Comparison of ENCODE assay signal across 9 mouse cellular contexts in genomic region chr6:42692154-42692516, GRCm38 (mm10). TPM values are rescaled to one million over a fixed set of nuclear protein-coding genes. Genes with fewer than 3 reads are reported as not detected.
DNase-seq lines count a peak whose midpoint lies in the region; ATAC-seq lines count a peak whose summit lies in the region.
"Had no signal": no experiment of that assay in that cellular context is flagged by ENCODE, and none has a peak within 500 bp of the region (broad histone marks: within the 10 kb centered on the region; RNA-seq: fewer than 3 reads in every experiment).

No protein-coding gene starts in this region.

- H3K4me1 ChIP-seq in hindbrain, embryonic 16.5 days (ENCODE audit: control insufficient read depth, insufficient read depth, low read depth, low read length): peaks cover 22% of the 10 kb centered on the region

- H3K9me3 ChIP-seq in hindbrain, embryonic 16.5 days (ENCODE audit: control insufficient read depth, low read length): no peaks in the 10 kb centered on the region

- peak overlapping the region; percentile 91 for H3K27ac ChIP-seq in hindbrain, embryonic 16.5 days (ENCODE audit: low read depth, low read length)

- DNase-seq in adrenal gland, adult 18-20 months (ENCODE audit: low spot score in 2 of 2): peak; percentile 71 to 77
- DNase-seq in gastrocnemius, adult 8-10 months (ENCODE audit: low spot score in 2 of 2): peak; percentile 55 to 72
- peak; percentile 74 to 79 for DNase-seq in left cerebral cortex, adult 18-20 months (ENCODE audit: low spot score in 2 of 2)
- peak; percentile 85 for DNase-seq in lung, postnatal 25 days (ENCODE audit: low spot score)
- peak; percentile 82 for DNase-seq in right cerebral cortex, adult 18-20 months
- DNase-seq in T-cell, adult 2 months (ENCODE audit: low spot score): no peak

- peaks cover 4% of the 10 kb centered on the region for H3K36me3 ChIP-seq in hindbrain, embryonic 16.5 days (ENCODE audit: control insufficient read depth, insufficient read depth, low read length)

- ATAC-seq in common myeloid progenitor, adult 5-6 weeks (replicated peaks; ENCODE audit: low read depth, poor library complexity, severe bottlenecking): peak; percentile 72
- peak; percentile 88 for ATAC-seq in hindbrain, embryonic 16.5 days

- H3K9ac ChIP-seq in hindbrain, embryonic 16.5 days (ENCODE audit: low read depth, low read length): peak overlapping the region; percentile 82

- H3K4me3 ChIP-seq in hindbrain, embryonic 16.5 days (ENCODE audit: low read length): peak overlapping the region; percentile 55

- peak overlapping the region; percentile 88 for H3K4me2 ChIP-seq in hindbrain, embryonic 16.5 days (ENCODE audit: low read length)

- WGBS in hindbrain, embryonic 16.5 days: 0% methylated on average over 8 of the region's 10 CpGs

- H3K27me3 ChIP-seq in hindbrain, embryonic 16.5 days (replicated peaks; ENCODE audit: control insufficient read depth, insufficient read depth, low read length): no peaks in the 10 kb centered on the region

RNA-seq across cellular contexts. Expression of gene Tcaf1, which starts 17.8 kb away (rescaled TPM):
- 100 to 1,000 TPM in 1 of 2 experiments, 10 to 100 TPM in 1; 75.1 to 107 TPM for total RNA-seq in adrenal gland, adult 18-20 months (2021)
- 0.97 and 4.2 TPM in 2 replicates for total RNA-seq in common myeloid progenitor, adult 5-6 weeks (2017)
- total RNA-seq in gastrocnemius, adult 8-10 months (2022): 1 to 10 TPM; 3.9 to 6.3 (median 4.7) TPM
- 214 and 216 TPM in 2 replicates for polyA plus RNA-seq in hindbrain, embryonic 16.5 days (2015; fragmentation: Nextera tagmentation; extraction: Ambion mirVana)
- total RNA-seq in left cerebral cortex, adult 18-20 months (2021): 100 to 1,000 TPM; 234 TPM

RNA-seq across cellular contexts. Expression of gene Olfr453, which starts 47.0 kb away (rescaled TPM):
- not detected for total RNA-seq in adrenal gland, adult 18-20 months (2021)
- not detected in 2 replicates for total RNA-seq in common myeloid progenitor, adult 5-6 weeks (2017)
- total RNA-seq in gastrocnemius, adult 8-10 months (2022): not detected
- not detected in 2 replicates for polyA plus RNA-seq in hindbrain, embryonic 16.5 days (2015; fragmentation: Nextera tagmentation; extraction: Ambion mirVana)
- total RNA-seq in left cerebral cortex, adult 18-20 months (2021): not detected
- polyA plus RNA-seq: gonadal fat pad, adult 2 months had no signal

RNA-seq across cellular contexts. Expression of gene Tcaf2, which starts 47.1 kb away (rescaled TPM):
- 10 to 100 TPM; 13.1 to 18.9 TPM for total RNA-seq in adrenal gland, adult 18-20 months (2021)
- under 0.01 TPM in 1 of 2 replicates, not detected in the other for total RNA-seq in common myeloid progenitor, adult 5-6 weeks (2017)
- total RNA-seq in gastrocnemius, adult 8-10 months (2022): 1 to 10 TPM; 1.2 to 2.0 (median 1.5) TPM
- polyA plus RNA-seq in hindbrain, embryonic 16.5 days (2015; fragmentation: Nextera tagmentation; extraction: Ambion mirVana): 2.2 and 2.6 TPM in 2 replicates
- 1 to 10 TPM in 1 of 2 experiments, under 1 TPM in 1; 0.91 to 1.6 TPM for total RNA-seq in left cerebral cortex, adult 18-20 months (2021)

Comparison
In these comparisons a context has a peak if more than half of its experiments do, and no peak if none do; other contexts are left out.
1. RNA of gene Tcaf1, which starts 17.8 kb away (total RNA-seq): 234 TPM in left cerebral cortex, adult 18-20 months and 75.1 to 107 TPM in adrenal gland, adult 18-20 months; 3.9 to 6.3 TPM in gastrocnemius, adult 8-10 months and 0.97 to 4.2 TPM in common myeloid progenitor, adult 5-6 weeks; every median in the first group is over 10 times any median in the second.
2. RNA of gene Tcaf2, which starts 47.1 kb away (total RNA-seq): 13.1 to 18.9 TPM in adrenal gland, adult 18-20 months; 0.91 to 1.6 TPM in left cerebral cortex, adult 18-20 months, 1.2 to 2.0 TPM in gastrocnemius, adult 8-10 months and under 0.01 TPM in common myeloid progenitor, adult 5-6 weeks; every median in the first group is over 4 times any median in the second.